Mouse (Mus musculus): Measurements from ENCODE around the gene Gabarapl1. TPM values are rescaled to one million over a fixed set of nuclear protein-coding genes. Genes with fewer than 3 reads are reported as not detected.

Gabarapl1 gene
- total RNA-seq, 2 experiments from 2014 or later = 30.7 to 31.3 TPM

GRCm38 (mm10) chr6:129534627-129535190 lies 1.7 kb downstream of the Gabarapl1 start:
- DNase-seq (ENCODE audit: low spot score in 2 of 2) = no peak

GRCm38 (mm10) chr6:129535723-129536122 lies 2.8 kb downstream of the Gabarapl1 start:
- DNase-seq (ENCODE audit: low spot score in 2 of 2) = no peak

GRCm38 (mm10) chr6:129538555-129538954 lies 5.6 kb downstream of the Gabarapl1 start:
- no peak for DNase-seq (ENCODE audit: low spot score in 2 of 2)

GRCm38 (mm10) chr6:129541931-129542330 lies 9.0 kb downstream of the Gabarapl1 start:
- no peak for DNase-seq (ENCODE audit: low spot score in 2 of 2)

- DNase-seq (ENCODE audit: low spot score in 2 of 2) = no peak
Measured at GRCm38 (mm10) chr6:129542540-129542939, 9.6 kb downstream of the Gabarapl1 start.

GRCm38 (mm10) chr6:129543709-129544606 lies 11.0 kb downstream of the Gabarapl1 start:
- DNase-seq (ENCODE audit: low spot score in 2 of 2) = peak in 1 of 2 experiments; percentile 49

GRCm38 (mm10) chr6:129547277-129547676 lies 14.3 kb downstream of the Gabarapl1 start:
- DNase-seq (ENCODE audit: low spot score in 2 of 2) = no peak

- no peak for DNase-seq (ENCODE audit: low spot score in 2 of 2)
Measured at GRCm38 (mm10) chr6:129548009-129548408, 15.0 kb downstream of the Gabarapl1 start.

GRCm38 (mm10) chr6:129557298-129558023 lies 24.5 kb downstream of the Gabarapl1 start:
- DNase-seq (ENCODE audit: low spot score in 2 of 2) = no peak

GRCm38 (mm10) chr6:129558946-129559640 lies 26.1 kb downstream of the Gabarapl1 start:
- DNase-seq (ENCODE audit: low spot score in 2 of 2) = peak; percentile 29 to 60

- no peak for DNase-seq (ENCODE audit: low spot score in 2 of 2)
Measured at GRCm38 (mm10) chr6:129559641-129560027, 26.7 kb downstream of the Gabarapl1 start.

GRCm38 (mm10) chr6:129565257-129565656 lies 32.3 kb downstream of the Gabarapl1 start:
- no peak for DNase-seq (ENCODE audit: low spot score in 2 of 2)

GRCm38 (mm10) chr6:129575315-129575714 lies 42.4 kb downstream of the Gabarapl1 start:
- no peak for DNase-seq (ENCODE audit: low spot score in 2 of 2)

- no peak for DNase-seq (ENCODE audit: low spot score in 2 of 2)
Measured at GRCm38 (mm10) chr6:129577605-129578004, 44.6 kb downstream of the Gabarapl1 start, which contains the start of gene Klre1. TSS of gene Klre1 (plus strand) at chr6:129577905.

- no peak for DNase-seq (ENCODE audit: low spot score in 2 of 2)
Measured at GRCm38 (mm10) chr6:129581274-129581673, 48.3 kb downstream of the Gabarapl1 start.

GRCm38 (mm10) chr6:129581896-129582295 lies 48.9 kb downstream of the Gabarapl1 start:
- no peak for DNase-seq (ENCODE audit: low spot score in 2 of 2)

GRCm38 (mm10) chr6:129583014-129583413 lies 50.1 kb downstream of the Gabarapl1 start:
- DNase-seq (ENCODE audit: low spot score in 2 of 2) = no peak

GRCm38 (mm10) chr6:129591508-129591907 lies 58.5 kb downstream of the Gabarapl1 start, which contains the start of gene Klrd1:
TSS of gene Klrd1 (plus strand) at chr6:129591782.
- no peak for DNase-seq (ENCODE audit: low spot score in 2 of 2)
